Mouse (Mus musculus) lung, embryonic 15.5 days (tissue): ENCODE results near the gene Snx29. TPM values are rescaled to one million over a fixed set of nuclear protein-coding genes. Genes with fewer than 3 reads are reported as not detected.

Experiments
- ATAC-seq: fragments of 200-750 bp; cut with Nextera tagmentation; 2 replicates; pipeline ENCODE4 v1.8.0; 2017; ENCODE audit warnings: moderate number of reproducible peaks, borderline replicate concordance; ENCODE audit not compliant: low FRiP score, low TSS enrichment; ENCODE audit errors: extremely low read depth
- H3K27ac ChIP-seq: fragments of 300-500 bp; sonication (generic); 2 replicates; pipeline ENCODE4 v1.5.1; 2015; ENCODE audit warnings: moderate library complexity, mild to moderate bottlenecking, inconsistent platforms
- H3K27me3 ChIP-seq: fragments of 300-500 bp; sonication (generic); 2 replicates; pipeline ENCODE4 v1.6.1; 2015; ENCODE audit warnings: inconsistent platforms
- H3K36me3 ChIP-seq: fragments of 300-500 bp; sonication (generic); 2 replicates; pipeline ENCODE4 v1.6.1; 2015; ENCODE audit warnings: inconsistent platforms
- H3K4me1 ChIP-seq: fragments of 300-500 bp; sonication (generic); 2 replicates; pipeline ENCODE4 v1.6.1; 2015; ENCODE audit warnings: inconsistent platforms
- H3K4me2 ChIP-seq: fragments of 300-500 bp; sonication (generic); 2 replicates; pipeline ENCODE4 v1.6.1; 2015; ENCODE audit warnings: inconsistent platforms, mild to moderate bottlenecking, moderate library complexity
- H3K4me3 ChIP-seq: fragments of 300-500 bp; sonication (generic); 2 replicates; pipeline ENCODE4 v1.5.1; 2015; ENCODE audit warnings: mild to moderate bottlenecking, inconsistent platforms
- H3K9ac ChIP-seq: fragments of 300-500 bp; sonication (generic); 2 replicates; pipeline ENCODE4 v1.6.1; 2015; ENCODE audit warnings: inconsistent platforms
- H3K9me3 ChIP-seq: fragments of 300-500 bp; sonication (generic); 2 replicates; pipeline ENCODE4 v1.6.1; 2016; ENCODE audit warnings: inconsistent platforms
- WGBS: fragments of 180-500 bp; shearing (Covaris S2); methylation state at CpG from one replicate; pipeline ENCODE4 v1.1.7; 2015; 5-methylcytosine and 5-hydroxymethylcytosine counted together
- polyA plus RNA-seq: library from polyadenylated mRNA; unstranded; fragments of >200 nt; fragmentation: Nextera tagmentation; extraction: Ambion mirVana; gene quantifications from 2 replicates; pipeline ENCODE4 v1.2.1, GENCODE M21; 2015

Snx29 gene
- polyA plus RNA-seq, 1 experiment from 2014 or later, result 12.6 TPM

DNA sequence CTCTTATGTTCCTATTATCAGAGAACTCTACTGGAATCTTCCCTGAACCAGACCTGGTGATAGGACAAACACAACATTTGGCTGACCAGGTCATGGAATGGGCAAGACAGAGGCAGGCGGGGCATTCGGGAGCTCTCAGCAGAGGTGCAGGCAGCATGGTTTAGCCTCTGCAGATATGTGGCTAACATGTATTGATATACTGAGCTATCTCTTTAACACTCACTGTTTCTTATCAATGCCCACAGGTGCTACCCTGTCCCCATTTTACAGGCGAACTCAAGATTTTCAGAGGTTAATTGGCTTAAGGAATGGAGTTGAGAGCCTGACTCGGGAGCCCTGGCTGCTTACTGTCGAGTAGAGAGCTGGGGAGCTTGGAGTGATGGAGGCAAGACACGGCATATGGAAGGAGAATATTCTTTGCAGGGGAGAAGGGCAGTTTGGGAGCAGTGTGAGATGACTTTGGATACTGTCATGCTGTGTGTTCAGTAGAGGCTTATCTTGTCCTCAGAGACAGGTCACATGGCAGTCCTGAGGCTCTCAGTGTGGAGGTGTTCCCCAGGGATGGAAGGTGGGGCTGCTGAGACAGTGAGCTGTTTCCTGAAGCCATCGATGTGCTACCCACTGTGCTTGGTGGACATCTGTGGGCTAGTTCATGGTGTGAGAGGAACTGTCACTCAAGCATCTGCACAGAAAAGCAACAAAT lies 473.2 kb downstream of the Snx29 start:
- Histone ChIP-seq H3K27me3 (no peaks in the 10 kb centered on the region), H3K9ac (no peak overlapping the region), H3K36me3 (no peaks in the 10 kb centered on the region), H3K4me1 (no peaks in the 10 kb centered on the region), H3K9me3 (no peaks in the 10 kb centered on the region), H3K4me3 (no peak overlapping the region), H3K27ac (no peak overlapping the region), H3K4me2 (no peak overlapping the region)
- WGBS, result 63% methylated on average over 7 of the region's 7 CpGs
- ATAC-seq, result no peak

DNA sequence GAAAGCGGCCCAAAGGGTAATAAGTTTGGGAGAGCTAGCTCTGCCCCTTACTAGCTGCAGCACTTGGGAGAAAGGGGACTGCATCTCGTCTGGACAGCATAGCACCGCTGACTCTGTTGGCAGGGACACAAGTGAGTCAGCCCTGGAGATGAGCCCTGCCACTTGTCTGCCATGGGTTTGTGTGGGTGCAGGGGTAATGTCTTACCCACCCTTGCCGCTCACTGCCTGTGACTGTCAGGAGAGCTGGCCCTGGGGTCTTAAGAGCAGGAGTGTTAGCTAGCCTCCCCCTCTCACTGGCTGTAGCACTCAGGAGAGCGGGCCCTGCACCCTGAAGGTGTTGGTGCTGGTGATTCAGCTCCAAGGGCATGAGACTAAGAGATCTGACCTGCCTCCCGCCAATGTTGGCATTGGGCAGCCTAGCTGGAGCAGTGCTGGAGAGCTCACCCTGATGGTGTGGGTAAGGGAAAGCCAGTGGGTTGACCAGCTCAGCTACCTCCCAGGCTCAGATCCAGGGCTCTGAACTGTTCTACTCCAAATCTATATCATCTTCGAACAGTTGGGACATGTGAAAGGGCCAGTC lies 479.3 kb downstream of the Snx29 start:
- H3K9ac ChIP-seq, result no peak overlapping the region
- 85% methylated on average over 7 of the region's 7 CpGs for WGBS
- no peaks in the 10 kb centered on the region for H3K4me1 ChIP-seq
- H3K9me3 ChIP-seq, result no peaks in the 10 kb centered on the region
- no peak for ATAC-seq
- no peak overlapping the region for H3K4me3 ChIP-seq
- H3K36me3 ChIP-seq, result no peaks in the 10 kb centered on the region
- no peaks in the 10 kb centered on the region for H3K27me3 ChIP-seq
- no peak overlapping the region for H3K4me2 ChIP-seq
- no peak overlapping the region for H3K27ac ChIP-seq

Other genes starting within 250 kb of the Snx29 start
- 32.3 and 34.6 TPM in 2 replicates for gene Txndc11, start 188.3 kb upstream of the Snx29 start, polyA plus RNA-seq
- 86.7 and 92.9 TPM in 2 replicates for gene Zc3h7a, start 146.5 kb upstream of the Snx29 start, polyA plus RNA-seq
- gene Rsl1d1, start 119.6 kb upstream of the Snx29 start, polyA plus RNA-seq, result 155 and 163 TPM in 2 replicates
- gene Gspt1, start 68.6 kb upstream of the Snx29 start, polyA plus RNA-seq, result 75.5 and 75.6 TPM in 2 replicates
- gene Tnfrsf17, start 9.1 kb upstream of the Snx29 start, polyA plus RNA-seq, result not detected in 2 replicates